Mouse (Mus musculus) ovary, adult 10 weeks (tissue): Measurements from ENCODE around the gene Ntf3. TPM values are rescaled to one million over a fixed set of nuclear protein-coding genes. Genes with fewer than 3 reads are reported as not detected.

Experiments used
- polyA plus RNA-seq: library from polyadenylated mRNA; stranded (reverse); fragments of 350-450 nt; fragmentation: Illumina TruSeq; extraction: RNeasy Lipid Tissue Mini Kit (QIAGEN cat#74804); gene quantifications from one replicate; pipeline ENCODE4 v1.2.3, GENCODE M21; 2014

Gene Ntf3
- polyA plus RNA-seq = 1.3 TPM

GRCm38 (mm10) chr6:126166548-126167207 lies at the start of gene Ntf3:
TSS of gene Ntf3 (minus strand) at chr6:126166910.

